Mouse (Mus musculus): ENCODE results near the gene Gck. TPM values are rescaled to one million over a fixed set of nuclear protein-coding genes. Genes with fewer than 3 reads are reported as not detected.
A peak's percentile ranks its signal among the peaks of the same experiment; 100 is the strongest.

The Gck gene
- total RNA-seq, 2 experiments from 2014 or later: 1.1 to 1.4 TPM

DNA sequence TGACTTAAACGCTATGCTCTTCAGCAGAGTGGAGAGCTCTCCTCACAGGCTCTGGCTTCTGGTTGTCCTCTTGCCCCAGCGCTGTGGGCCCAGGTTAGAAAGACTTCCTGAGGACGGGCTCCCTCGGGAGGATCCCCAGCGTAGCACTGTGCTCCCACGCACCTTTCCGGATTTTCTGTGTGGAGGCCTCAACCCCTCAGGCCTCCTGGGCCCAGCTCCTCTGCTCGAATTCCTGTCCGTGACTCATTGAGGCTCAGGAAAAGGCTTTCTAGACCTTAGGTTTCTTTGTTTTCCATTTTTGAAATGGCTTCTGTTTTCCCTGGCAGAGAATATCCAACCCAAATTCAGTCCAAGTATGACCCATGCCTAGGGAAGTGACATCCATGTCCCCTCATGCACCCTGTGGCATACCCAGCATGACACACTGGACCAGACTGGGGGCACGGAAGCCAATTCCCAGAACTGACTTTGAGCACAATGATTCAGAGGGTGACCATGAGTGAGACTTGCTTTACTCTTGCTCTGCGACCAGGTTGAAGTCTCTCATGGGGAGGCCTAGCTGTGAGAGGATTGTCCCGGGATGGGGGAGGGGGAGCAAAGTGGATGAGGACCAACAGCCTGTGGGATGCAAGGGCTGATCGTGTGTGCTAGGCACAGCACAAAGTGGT lies 89.9 kb downstream of the Gck start:
- no peak for DNase-seq (ENCODE audit: extremely low spot score in 1 of 2, low spot score in 2 of 2)
- intact Hi-C loops (cut with DNase I): no loop called here

DNA sequence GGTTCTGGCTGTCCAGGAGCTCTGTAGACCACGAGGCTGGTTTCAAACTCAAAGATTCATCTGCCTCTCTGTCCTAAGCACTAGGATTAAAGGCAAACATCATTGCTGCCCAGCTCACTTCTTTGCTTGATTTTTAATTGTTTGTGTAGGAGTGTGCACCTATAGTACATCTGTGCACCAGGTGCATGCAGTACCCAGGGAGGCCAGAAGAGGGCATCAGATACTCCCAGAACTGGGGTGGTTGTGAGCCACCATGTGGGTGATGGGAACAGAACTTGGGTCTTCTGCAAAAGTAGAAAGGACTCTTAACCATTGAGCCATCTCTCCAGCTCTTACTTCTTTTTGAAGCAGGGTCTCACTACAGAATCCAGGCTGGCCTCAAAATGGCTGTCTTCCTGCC lies 91.2 kb downstream of the Gck start:
- intact Hi-C loops (cut with DNase I): no loop called here

GRCm38 (mm10) chr11:5856479-5857130 lies 93.3 kb downstream of the Gck start:
- DNase-seq (ENCODE audit: extremely low spot score in 1 of 2, low spot score in 2 of 2): no peak
- intact Hi-C loops (cut with DNase I): no loop called here

More for the DNA sequence above, 91.2 kb downstream of the Gck start:
- DNase-seq (ENCODE audit: extremely low spot score in 1 of 2, low spot score in 2 of 2): no peak

DNA sequence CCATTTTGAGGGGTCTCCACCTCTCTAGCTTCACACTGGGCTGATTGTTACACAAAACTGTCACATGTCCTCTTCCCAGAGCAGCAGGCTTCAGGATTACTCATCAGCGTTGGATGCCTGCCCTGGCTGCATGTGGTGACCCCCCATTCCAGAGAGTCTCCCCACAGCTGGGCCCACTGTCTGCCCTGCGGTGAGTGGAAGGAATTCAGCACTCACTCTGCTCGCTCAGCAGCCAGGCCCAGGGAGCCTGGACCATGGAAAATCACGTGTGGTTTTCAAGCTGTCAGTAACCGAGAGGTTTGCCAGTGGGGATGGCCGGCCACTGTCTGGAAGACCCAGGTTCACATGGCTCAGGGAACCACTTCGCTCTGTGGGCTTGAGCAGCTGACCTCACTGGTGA lies 94.0 kb downstream of the Gck start:
- DNase-seq (ENCODE audit: extremely low spot score in 1 of 2, low spot score in 2 of 2): peak in 1 of 2 experiments; percentile 86
- intact Hi-C loops (cut with DNase I): no loop called here

GRCm38 (mm10) chr11:5855481-5855880 lies 94.4 kb downstream of the Gck start:
- intact Hi-C loops (cut with DNase I): no loop called here
- DNase-seq (ENCODE audit: extremely low spot score in 1 of 2, low spot score in 2 of 2): no peak

GRCm38 (mm10) chr11:5852314-5852713 lies 97.6 kb downstream of the Gck start:
- no peak for DNase-seq (ENCODE audit: extremely low spot score in 1 of 2, low spot score in 2 of 2)
- intact Hi-C loops (cut with DNase I): no loop called here

- intact Hi-C loops (cut with DNase I): no loop called here
- DNase-seq (ENCODE audit: extremely low spot score in 1 of 2, low spot score in 2 of 2): no peak
These were observed 98.7 kb downstream of the Gck start for GRCm38 (mm10) chr11:5851021-5851736.

Other genes starting within 250 kb of the Gck start
- 100 to 1,000 TPM in 1 of 2 experiments, 10 to 100 TPM in 1; 95.4 to 101 TPM for gene Mrps24, start 234.4 kb downstream of the Gck start, total RNA-seq (2021)
- gene Urgcp, start 187.7 kb downstream of the Gck start, total RNA-seq (2021): 10 to 100 TPM; 49.2 to 55.0 TPM
- 10 to 100 TPM; 86.9 to 89.1 TPM for gene Dbnl, start 161.6 kb downstream of the Gck start, total RNA-seq (2021)
- 1 to 10 TPM; 6.3 to 7.7 TPM for gene Pgam2, start 146.3 kb downstream of the Gck start, total RNA-seq (2021)
- gene Polm, start 112.1 kb downstream of the Gck start, total RNA-seq (2021): 1 to 10 TPM; 8.5 to 8.7 TPM
- gene Aebp1, start 88.1 kb downstream of the Gck start, total RNA-seq (2021): 10 to 100 TPM; 14.8 to 16.0 TPM
- 10 to 100 TPM; 21.1 to 22.0 TPM for gene Pold2, start 71.8 kb downstream of the Gck start, total RNA-seq (2021)
- not detected for gene Myl7, start 51.3 kb downstream of the Gck start, total RNA-seq (2021)
- gene Ykt6, start 5.6 kb upstream of the Gck start, total RNA-seq (2021): 100 to 1,000 TPM; 130 to 133 TPM
- 100 to 1,000 TPM; 768 to 793 TPM for gene Camk2b, start 116.3 kb upstream of the Gck start, total RNA-seq (2021)
- gene A730071L15Rik, start 249.9 kb upstream of the Gck start, total RNA-seq (2021): not detected

Measured in left cerebral cortex, postnatal 10 days (tissue).